Mouse (Mus musculus) hindlimb bud, embryonic 11.5 days (tissue): ENCODE results near the gene Gm5862.
"Not testable (repeated sequence)": the region's sequence is repeated elsewhere in the genome, so short reads cannot be mapped to it uniquely, and the experiment has no call there.

Source experiments
- DNase-seq: peaks from one replicate; pipeline ENCODE4 v3.0.0-alpha.2; 2012; ENCODE audit warnings: low read depth, low spot score; ENCODE audit errors: extremely low spot score

Gene Gm5862

DNA sequence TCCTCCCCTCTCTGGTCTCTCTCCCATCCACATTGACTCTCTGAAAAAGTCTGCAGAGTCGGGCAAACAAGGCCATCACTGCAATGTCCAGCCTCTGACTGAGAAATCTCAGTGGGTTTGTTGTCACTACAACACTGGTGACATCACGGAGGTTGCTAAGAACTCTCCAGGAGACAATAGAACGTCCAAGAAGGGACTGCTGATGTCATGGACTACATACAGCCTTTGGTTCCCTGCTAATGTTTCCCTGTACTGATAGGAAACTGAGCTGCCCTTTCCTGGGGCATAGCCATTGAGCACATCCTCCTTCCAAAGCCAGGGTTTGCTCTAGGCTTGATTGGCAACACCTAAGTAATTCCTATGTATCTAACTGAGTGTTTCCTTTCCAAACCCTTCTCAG lies at the start of gene Gm5862:
TSS of gene Gm5862 (minus strand) at position 101 of the 400 bp plus-strand sequence.
- not testable (repeated sequence) for DNase-seq

DNA sequence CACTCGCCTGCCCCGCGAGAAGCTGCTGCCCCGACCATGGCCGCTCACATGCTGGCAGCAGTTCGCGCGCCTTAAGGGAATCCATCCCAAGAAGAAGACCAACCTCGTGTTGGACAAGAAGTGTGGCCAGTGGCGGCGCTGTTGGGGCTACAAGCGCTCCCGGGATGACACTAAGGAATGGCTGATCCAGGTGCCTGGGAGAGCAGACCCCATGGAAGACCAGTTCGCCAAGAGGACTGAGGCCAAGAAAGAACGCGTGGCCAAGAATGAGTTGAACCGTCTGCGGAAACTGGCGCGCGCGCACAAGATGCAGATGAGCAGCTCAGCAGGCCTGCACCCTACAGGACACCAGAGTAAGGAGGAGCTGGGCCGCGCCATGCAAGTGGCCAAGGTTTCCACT lies 48.0 kb upstream of the Gm5862 start:
- DNase-seq, result no peak

DNA sequence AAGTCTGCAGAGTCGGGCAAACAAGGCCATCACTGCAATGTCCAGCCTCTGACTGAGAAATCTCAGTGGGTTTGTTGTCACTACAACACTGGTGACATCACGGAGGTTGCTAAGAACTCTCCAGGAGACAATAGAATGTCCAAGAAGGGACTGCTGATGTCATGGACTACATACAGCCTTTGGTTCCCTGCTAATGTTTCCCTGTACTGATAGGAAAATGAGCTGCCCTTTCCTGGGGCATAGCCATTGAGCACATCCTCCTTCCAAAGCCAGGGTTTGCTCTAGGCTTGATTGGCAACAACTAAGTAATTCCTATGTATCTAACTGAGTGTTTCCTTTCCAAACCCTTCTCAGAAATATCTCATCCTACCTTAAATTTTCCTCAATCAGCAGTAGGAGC lies 35.8 kb upstream of the Gm5862 start, which contains the start of gene Gm7347:
TSS of gene Gm7347 (minus strand) at position 101 of the 400 bp plus-strand sequence.
- DNase-seq, result not testable (repeated sequence)

DNA sequence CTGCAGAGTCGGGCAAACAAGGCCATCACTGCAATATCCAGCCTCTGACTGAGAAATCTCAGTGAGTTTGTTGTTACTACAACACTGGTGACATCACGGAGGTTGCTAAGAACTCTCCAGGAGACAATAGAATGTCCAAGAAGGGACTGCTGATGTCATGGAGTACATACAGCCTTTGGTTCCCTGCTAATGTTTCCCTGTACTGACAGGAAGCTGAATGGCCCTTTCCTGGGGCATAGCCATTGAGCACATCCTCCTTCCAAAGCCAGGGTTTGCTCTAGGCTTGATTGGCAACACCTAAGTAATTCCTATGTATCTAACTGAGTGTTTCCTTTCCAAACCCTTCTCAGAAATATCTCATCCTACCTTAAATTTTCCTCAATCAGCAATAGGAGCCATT lies 16.7 kb upstream of the Gm5862 start, which contains the start of gene Speer4a:
TSS of gene Speer4a (minus strand) at position 101 of the 400 bp plus-strand sequence.
- DNase-seq, result not testable (repeated sequence)

DNA sequence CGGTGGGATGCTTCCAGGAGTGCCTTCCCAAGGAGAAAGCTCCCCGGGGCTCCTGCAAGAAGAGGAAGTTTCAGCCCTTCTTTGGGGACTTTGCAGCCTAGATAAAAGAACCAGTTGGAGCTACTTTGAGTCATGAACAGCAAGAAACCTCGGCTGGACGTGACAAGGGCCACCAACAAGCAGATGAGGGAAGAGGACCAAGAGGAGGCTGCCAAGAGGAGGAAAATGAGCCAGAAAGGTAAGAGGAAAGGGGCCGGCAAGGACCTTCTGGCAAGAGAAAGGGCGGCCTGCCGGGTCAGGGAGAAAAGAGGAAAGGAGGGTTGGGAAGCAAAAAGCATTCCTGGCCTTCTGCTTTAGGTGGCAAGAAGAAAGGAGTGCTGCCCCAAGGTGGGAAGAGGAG lies 15.0 kb downstream of the Gm5862 start:
- not testable (repeated sequence) for DNase-seq

DNA sequence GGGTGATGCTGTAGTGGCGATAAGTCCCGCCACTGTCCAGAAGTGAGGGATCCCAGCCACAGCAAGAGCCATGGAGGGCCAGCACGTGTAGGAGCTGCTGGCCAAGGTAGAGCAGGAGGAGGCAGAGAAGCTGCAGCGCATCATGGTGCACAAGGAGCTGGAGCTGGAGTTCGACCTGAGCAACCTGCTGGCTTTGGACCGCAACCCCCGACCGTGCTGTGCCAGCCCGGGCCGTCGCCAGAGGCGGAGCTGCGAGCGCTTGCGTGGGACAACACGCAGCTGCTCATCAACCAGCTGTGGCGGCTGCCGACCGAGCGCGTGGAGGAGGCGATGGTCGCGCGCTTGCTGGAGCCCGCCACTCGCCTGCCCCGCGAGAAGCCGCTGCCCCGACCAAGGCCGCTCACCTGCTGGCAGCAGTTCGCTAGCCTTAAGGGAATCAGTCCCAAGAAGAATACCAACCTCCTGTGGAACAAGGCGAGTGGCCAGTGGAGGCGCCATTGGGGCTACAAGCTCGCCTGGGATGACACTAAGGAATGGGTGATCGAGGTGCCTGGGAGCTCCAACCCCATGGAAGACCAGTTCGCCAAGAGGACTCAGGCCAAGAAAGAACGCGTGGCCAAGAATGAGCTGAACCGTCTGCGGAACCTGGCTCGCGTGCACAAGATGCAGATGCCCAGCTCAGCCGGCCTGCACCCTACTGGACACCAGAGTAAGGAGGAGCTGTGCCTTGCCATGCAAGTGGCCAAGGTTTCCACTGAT lies 15.6 kb downstream of the Gm5862 start:
- DNase-seq, result not testable (repeated sequence)

DNA sequence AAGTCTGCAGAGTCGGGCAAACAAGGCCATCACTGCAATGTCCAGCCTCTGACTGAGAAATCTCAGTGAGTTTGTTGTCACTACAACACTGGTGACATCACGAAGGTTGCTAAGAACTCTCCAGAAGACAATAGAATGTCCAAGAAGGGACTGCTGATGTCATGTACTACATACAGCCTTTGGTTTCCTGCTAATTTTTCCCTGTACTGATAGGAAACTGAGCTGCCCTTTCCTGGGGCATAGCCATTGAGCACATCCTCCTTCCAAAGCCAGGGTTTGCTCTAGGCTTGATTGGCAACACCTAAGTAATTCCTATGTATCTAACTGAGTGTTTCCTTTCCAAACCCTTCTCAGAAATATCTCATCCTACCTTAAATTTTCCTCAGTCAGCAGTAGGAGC lies 18.0 kb downstream of the Gm5862 start, which contains the start of gene Gm1979:
TSS of gene Gm1979 (minus strand) at position 101 of the 400 bp plus-strand sequence.
- DNase-seq, result not testable (repeated sequence)

DNA sequence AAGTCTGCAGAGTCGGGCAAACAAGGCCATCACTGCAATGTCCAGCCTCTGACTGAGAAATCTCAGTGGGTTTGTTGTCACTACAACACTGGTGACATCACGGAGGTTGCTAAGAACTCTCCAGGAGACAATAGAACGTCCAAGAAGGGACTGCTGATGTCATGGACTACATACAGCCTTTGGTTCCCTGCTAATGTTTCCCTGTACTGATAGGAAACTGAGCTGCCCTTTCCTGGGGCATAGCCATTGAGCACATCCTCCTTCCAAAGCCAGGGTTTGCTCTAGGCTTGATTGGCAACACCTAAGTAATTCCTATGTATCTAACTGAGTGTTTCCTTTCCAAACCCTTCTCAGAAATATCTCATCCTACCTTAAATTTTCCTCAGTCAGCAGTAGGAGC lies 34.2 kb downstream of the Gm5862 start, which contains the start of gene Gm21698:
TSS of gene Gm21698 (minus strand) at position 101 of the 400 bp plus-strand sequence.
- not testable (repeated sequence) for DNase-seq

DNA sequence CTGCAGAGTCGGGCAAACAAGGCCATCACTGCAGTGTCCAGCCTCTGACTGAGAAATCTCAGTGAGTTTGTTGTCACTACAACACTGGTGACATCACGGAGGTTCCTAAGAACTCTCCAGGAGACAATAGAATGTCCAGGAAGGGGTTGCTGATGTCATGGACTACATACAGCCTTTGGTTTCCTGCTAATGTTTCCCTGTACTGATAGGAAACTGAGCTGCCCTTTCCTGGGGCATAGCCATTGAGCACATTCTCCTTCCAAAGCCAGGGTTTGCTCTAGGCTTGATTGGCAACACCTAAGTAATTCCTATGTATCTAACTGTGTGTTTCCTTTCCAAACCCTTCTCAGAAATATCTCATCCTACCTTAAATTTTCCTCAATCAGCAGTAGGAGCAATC lies 50.2 kb downstream of the Gm5862 start, which contains the start of gene Gm21680:
TSS of gene Gm21680 (minus strand) at position 101 of the 400 bp plus-strand sequence.
- DNase-seq, result not testable (repeated sequence)
